Mouse (Mus musculus) thymus, adult 2 months (tissue): ENCODE measurements at regions not wholly inside any gene's neighbourhood (a gene's known extent, or its start where the extent isn't known, plus 50 kb on each side); places are given as distances from the start of the nearest gene placed in this dataset.
"Not testable (repeated sequence)": the region's sequence is repeated elsewhere in the genome, so short reads cannot be mapped to it uniquely, and the experiment has no call there.

ENCODE experiments used
- DNase-seq: peaks from one replicate; pipeline ENCODE4 v3.0.0; 2021
- H3K27ac ChIP-seq: fragments of 200-500 bp; 2 replicates; pipeline ENCODE4 v1.5.1; 2012; ENCODE audit warnings: low read length, control low read depth; ENCODE audit not compliant: control insufficient read depth, insufficient read depth
- H3K27me3 ChIP-seq: fragments of 200-500 bp; 2 replicates; pipeline ENCODE4 v1.6.1; 2012; ENCODE audit warnings: mild to moderate bottlenecking, low read length, moderate library complexity, mixed read lengths; ENCODE audit not compliant: control insufficient read depth, insufficient read depth
- H3K36me3 ChIP-seq: fragments of 200-500 bp; 2 replicates; pipeline ENCODE4 v1.6.1; 2012; ENCODE audit warnings: mild to moderate bottlenecking, low read length, moderate library complexity; ENCODE audit not compliant: control insufficient read depth, insufficient read depth
- H3K4me1 ChIP-seq: fragments of 200-500 bp; replicated peaks from 2 replicates; pipeline ENCODE4 v1.6.1; 2012; ENCODE audit warnings: low read length; ENCODE audit not compliant: control insufficient read depth, insufficient read depth
- H3K4me3 ChIP-seq: fragments of 200-500 bp; 2 replicates; pipeline ENCODE4 v1.5.1; 2012; ENCODE audit warnings: mild to moderate bottlenecking, low read length, control low read depth, moderate library complexity; ENCODE audit not compliant: control insufficient read depth, insufficient read depth
- CTCF ChIP-seq: fragments of 200-500 bp; IDR thresholded peaks from 2 replicates; pipeline ENCODE4 v1.5.1; 2012; ENCODE audit warnings: mild to moderate bottlenecking, control low read depth, low read length, moderate library complexity, borderline replicate concordance; ENCODE audit not compliant: control insufficient read depth, poor library complexity, insufficient read depth; ENCODE audit errors: extremely low read depth
- POLR2A ChIP-seq: fragments of 200-500 bp; IDR thresholded peaks from 2 replicates; pipeline ENCODE4 v1.6.1; 2012; ENCODE audit warnings: mild to moderate bottlenecking, low read length, control low read depth, moderate library complexity; ENCODE audit not compliant: control insufficient read depth, poor library complexity, insufficient read depth; ENCODE audit errors: extremely low read depth
- WGBS: fragments of 180-500 bp; shearing (Covaris S2); methylation state at CpG from one replicate; pipeline ENCODE4 v1.1.7; 2018; 5-methylcytosine and 5-hydroxymethylcytosine counted together

- DNase-seq: peak; percentile 24
- no peaks in the 10 kb centered on the region for H3K36me3 ChIP-seq
- TF ChIP-seq CTCF (no peak), POLR2A (no peak)
- H3K4me1 ChIP-seq: no peaks in the 10 kb centered on the region
- H3K4me3 ChIP-seq: no peak overlapping the region
- 36% methylated on average over 12 of the region's 12 CpGs for WGBS
- H3K27ac ChIP-seq: no peak overlapping the region
- no peaks in the 10 kb centered on the region for H3K27me3 ChIP-seq
Measured at GRCm38 (mm10) chr10:26139100-26140093, 60.5 kb upstream of the Tmem200a start.

- WGBS: 74% methylated on average over 2 of the region's 2 CpGs
- Histone ChIP-seq H3K4me3 (no peak overlapping the region), H3K27me3 (no peaks in the 10 kb centered on the region), H3K4me1 (no peaks in the 10 kb centered on the region), H3K36me3 (no peaks in the 10 kb centered on the region), H3K27ac (no peak overlapping the region)
- DNase-seq: no peak
- TF ChIP-seq CTCF (no peak), POLR2A (no peak)
Measured at GRCm38 (mm10) chr10:26152586-26152985, 73.7 kb upstream of the Tmem200a start.

- Histone ChIP-seq H3K27me3 (no peaks in the 10 kb centered on the region), H3K4me3 (no peak overlapping the region), H3K36me3 (no peaks in the 10 kb centered on the region), H3K4me1 (no peaks in the 10 kb centered on the region), H3K27ac (no peak overlapping the region)
- no peak for DNase-seq
- no peak for TF ChIP-seq CTCF
- no peak for TF ChIP-seq POLR2A
- 67% methylated on average over 3 of the region's 3 CpGs for WGBS
Measured at GRCm38 (mm10) chr10:26158786-26159185, 70.7 kb upstream of the Samd3 start.

- H3K36me3 ChIP-seq, H3K4me1 ChIP-seq, H3K27me3 ChIP-seq, H3K27ac ChIP-seq, DNase-seq, H3K4me3 ChIP-seq: not testable (repeated sequence)
Measured at GRCm38 (mm10) chr10:26161139-26161538, 68.4 kb upstream of the Samd3 start.

GRCm38 (mm10) chr10:26164531-26164930 lies 65.0 kb upstream of the Samd3 start:
- Histone ChIP-seq H3K36me3 (no peaks in the 10 kb centered on the region), H3K27ac (no peak overlapping the region), H3K4me1 (no peaks in the 10 kb centered on the region), H3K27me3 (no peaks in the 10 kb centered on the region), H3K4me3 (no peak overlapping the region)
- DNase-seq: no peak
- WGBS: 80% methylated on average over 2 of the region's 2 CpGs
- TF ChIP-seq CTCF (no peak), POLR2A (no peak)

- no peaks in the 10 kb centered on the region for H3K27me3 ChIP-seq
- 97% methylated on average over 1 of the region's 1 CpGs for WGBS
- no peaks in the 10 kb centered on the region for H3K36me3 ChIP-seq
- no peaks in the 10 kb centered on the region for H3K4me1 ChIP-seq
- H3K27ac ChIP-seq: no peak overlapping the region
- no peak for DNase-seq
- TF ChIP-seq CTCF (no peak), POLR2A (no peak)
- no peak overlapping the region for H3K4me3 ChIP-seq
Measured at GRCm38 (mm10) chr10:26177591-26177990, 51.9 kb upstream of the Samd3 start.

- no peak overlapping the region for H3K27ac ChIP-seq
- no peak for TF ChIP-seq POLR2A
- TF ChIP-seq CTCF: no peak
- H3K27me3 ChIP-seq: no peaks in the 10 kb centered on the region
- no peaks in the 10 kb centered on the region for H3K36me3 ChIP-seq
- DNase-seq: no peak
- 85% methylated on average over 3 of the region's 3 CpGs for WGBS
- H3K4me3 ChIP-seq: no peak overlapping the region
- no peaks in the 10 kb centered on the region for H3K4me1 ChIP-seq
Measured at GRCm38 (mm10) chr10:26178356-26178755, 51.2 kb upstream of the Samd3 start.
